Mouse (Mus musculus): ENCODE measurements around the gene Kcnj6. TPM values are rescaled to one million over a fixed set of nuclear protein-coding genes. Genes with fewer than 3 reads are reported as not detected.

Gene Kcnj6
- polyA plus RNA-seq, 1 experiment from 2014 or later: not detected

DNA sequence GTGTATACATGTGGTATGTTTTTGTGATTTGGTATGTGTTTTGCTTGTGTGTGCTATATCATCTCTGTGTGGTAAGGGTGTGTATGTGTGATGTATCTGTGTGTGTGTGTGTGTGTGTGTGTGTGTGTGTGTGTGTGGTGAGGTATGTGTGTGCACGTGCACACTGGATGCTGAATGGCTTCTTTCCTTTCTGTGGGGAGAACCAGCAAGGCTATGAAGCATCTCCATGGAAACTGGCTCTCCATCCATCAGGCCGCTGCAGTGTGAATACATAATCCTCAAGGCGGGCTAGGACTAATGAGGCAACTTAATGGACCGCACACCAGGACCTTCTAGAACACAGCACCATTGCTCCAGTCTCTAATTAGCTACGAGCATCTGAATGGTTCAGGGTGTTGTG, 78.3 kb downstream of the Kcnj6 start:
- 82% methylated on average over 5 of the region's 5 CpGs for WGBS
- no peak for DNase-seq (ENCODE audit: low spot score)

DNA sequence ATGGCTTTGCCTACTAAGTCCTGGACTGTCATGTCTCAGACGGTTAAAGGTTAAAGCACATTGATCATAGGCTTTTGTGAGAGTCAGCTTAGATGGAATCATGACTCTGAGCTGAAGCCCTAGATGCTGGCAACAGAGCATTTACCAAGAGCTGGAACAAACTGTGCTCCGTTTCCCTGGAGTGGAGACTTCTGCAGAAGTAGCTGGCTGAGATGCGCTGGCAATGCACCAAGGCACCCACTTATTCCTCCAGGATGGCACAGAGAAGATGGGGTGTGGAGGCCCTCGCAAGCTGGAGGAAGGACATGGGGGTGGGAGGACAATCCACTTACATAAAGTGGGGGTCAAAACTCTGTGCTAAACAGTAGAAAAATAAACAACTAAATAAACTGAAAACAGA, 91.5 kb downstream of the Kcnj6 start:
- no peak for DNase-seq (ENCODE audit: low spot score)
- no peaks in the 10 kb centered on the region for H3K9me3 ChIP-seq
- no peaks in the 10 kb centered on the region for H3K4me1 ChIP-seq (replicated peaks)
- WGBS: 89% methylated on average over 4 of the region's 4 CpGs
- no peaks in the 10 kb centered on the region for H3K27me3 ChIP-seq (ENCODE audit: insufficient read depth, poor library complexity, severe bottlenecking)
- no peak overlapping the region for H3K4me3 ChIP-seq
- no peak overlapping the region for H3K27ac ChIP-seq
- no peaks in the 10 kb centered on the region for H3K36me3 ChIP-seq

More for the DNA sequence above, 78.3 kb downstream of the Kcnj6 start:
- no peaks in the 10 kb centered on the region for H3K27me3 ChIP-seq (ENCODE audit: insufficient read depth, poor library complexity, severe bottlenecking)
- no peaks in the 10 kb centered on the region for H3K9me3 ChIP-seq
- no peak overlapping the region for H3K27ac ChIP-seq
- no peaks in the 10 kb centered on the region for H3K4me1 ChIP-seq (replicated peaks)
- no peaks in the 10 kb centered on the region for H3K36me3 ChIP-seq
- H3K4me3 ChIP-seq: no peak overlapping the region

DNA sequence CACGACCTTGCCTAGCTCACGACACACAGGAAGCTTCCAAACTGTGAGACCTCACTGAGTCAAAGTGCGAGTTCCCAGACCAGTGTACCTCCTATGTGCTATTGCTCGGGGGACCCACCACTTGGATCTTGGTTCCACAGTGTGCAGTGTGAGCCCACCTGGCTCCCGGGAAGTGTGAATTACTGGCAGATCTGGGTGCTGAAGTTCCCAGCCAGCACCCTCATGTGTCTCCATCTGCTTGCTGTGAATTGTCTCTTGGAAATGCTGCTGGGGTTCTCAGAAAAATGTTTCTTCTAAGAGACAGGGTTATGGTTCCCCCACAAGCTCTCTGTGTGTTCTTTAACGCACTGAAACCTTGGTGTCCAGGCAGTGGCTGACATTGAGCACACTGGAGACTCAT, 98.7 kb downstream of the Kcnj6 start:
- 85% methylated on average over 6 of the region's 6 CpGs for WGBS

DNA sequence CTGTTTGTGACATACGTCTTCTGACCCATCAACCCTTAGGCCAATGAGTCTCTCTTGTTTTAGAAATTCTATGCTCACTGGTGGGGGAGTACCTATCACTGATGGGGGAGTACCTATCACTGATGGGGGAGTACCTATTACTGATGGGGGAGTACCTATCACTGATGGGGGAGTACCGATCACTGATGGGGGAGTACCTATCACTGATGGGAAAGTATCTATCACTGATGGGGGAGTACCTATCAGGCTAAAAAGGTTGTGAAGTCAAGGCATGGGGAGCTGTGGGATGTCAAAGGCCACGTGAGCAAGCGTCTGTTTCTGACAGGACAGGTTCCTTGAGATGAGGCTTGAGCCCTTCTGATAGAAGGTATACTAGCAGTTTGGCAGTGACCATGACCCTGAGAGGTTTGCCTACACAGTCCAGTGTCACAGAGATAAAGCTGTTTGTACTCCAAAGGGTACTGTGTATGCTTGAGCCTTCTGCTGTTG, 105.3 kb downstream of the Kcnj6 start:
- H3K27ac ChIP-seq: no peak overlapping the region
- no peaks in the 10 kb centered on the region for H3K36me3 ChIP-seq
- DNase-seq (ENCODE audit: low spot score): no peak

More for the DNA sequence above, 98.7 kb downstream of the Kcnj6 start:
- Histone ChIP-seq H3K36me3 (no peaks in the 10 kb centered on the region), H3K27ac (no peak overlapping the region), H3K27me3 (ENCODE audit: insufficient read depth, poor library complexity, severe bottlenecking) (no peaks in the 10 kb centered on the region), H3K4me3 (no peak overlapping the region), H3K9me3 (no peaks in the 10 kb centered on the region), H3K4me1 (replicated peaks) (no peaks in the 10 kb centered on the region)
- DNase-seq (ENCODE audit: low spot score): no peak

GRCm38 (mm10) chr16:94890581-94890980, 106.9 kb downstream of the Kcnj6 start:
- 86% methylated on average over 6 of the region's 6 CpGs for WGBS
- DNase-seq (ENCODE audit: low spot score): no peak

More for the DNA sequence above, 105.3 kb downstream of the Kcnj6 start:
- H3K4me1 ChIP-seq (replicated peaks): peaks cover 4% of the 10 kb centered on the region; the same call in 1 of the 2 replicates
- H3K4me3 ChIP-seq: no peak overlapping the region
- no peaks in the 10 kb centered on the region for H3K9me3 ChIP-seq
- WGBS: 96% methylated on average over 4 of the region's 4 CpGs
- H3K27me3 ChIP-seq (ENCODE audit: insufficient read depth, poor library complexity, severe bottlenecking): no peaks in the 10 kb centered on the region

DNA sequence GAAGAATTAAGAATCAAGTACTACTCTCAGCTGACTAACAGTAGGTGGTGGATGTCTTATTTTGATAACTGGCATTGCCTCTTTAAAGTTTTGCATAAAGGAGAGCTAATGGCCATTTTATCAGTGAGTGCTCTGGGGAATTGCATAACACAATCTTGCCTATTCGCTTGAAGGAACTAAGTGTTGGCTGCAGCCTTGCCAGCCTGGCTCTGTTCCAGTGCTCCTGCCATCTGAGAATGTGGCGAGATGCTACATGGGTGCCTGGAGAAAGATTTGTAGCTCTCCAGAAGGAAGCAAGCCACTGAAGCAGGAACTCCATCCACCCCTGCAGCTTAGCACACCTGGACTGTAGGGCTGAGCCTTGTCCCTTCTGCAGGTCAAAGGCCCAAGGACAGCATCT, 107.4 kb downstream of the Kcnj6 start:
- Histone ChIP-seq H3K4me1 (replicated peaks) (peaks cover 4% of the 10 kb centered on the region; the same call in 1 of the 2 replicates), H3K27ac (no peak overlapping the region), H3K4me3 (no peak overlapping the region), H3K27me3 (ENCODE audit: insufficient read depth, poor library complexity, severe bottlenecking) (no peaks in the 10 kb centered on the region), H3K36me3 (no peaks in the 10 kb centered on the region), H3K9me3 (no peaks in the 10 kb centered on the region)
- no peak for DNase-seq (ENCODE audit: low spot score)
- WGBS: 90% methylated on average over 2 of the region's 2 CpGs

More at GRCm38 (mm10) chr16:94890581-94890980, 106.9 kb downstream of the Kcnj6 start:
- no peaks in the 10 kb centered on the region for H3K9me3 ChIP-seq
- no peaks in the 10 kb centered on the region for H3K27me3 ChIP-seq (ENCODE audit: insufficient read depth, poor library complexity, severe bottlenecking)
- H3K4me1 ChIP-seq (replicated peaks): peaks cover 4% of the 10 kb centered on the region; the same call in 1 of the 2 replicates
- no peaks in the 10 kb centered on the region for H3K36me3 ChIP-seq
- H3K27ac ChIP-seq: no peak overlapping the region
- H3K4me3 ChIP-seq: no peak overlapping the region

DNA sequence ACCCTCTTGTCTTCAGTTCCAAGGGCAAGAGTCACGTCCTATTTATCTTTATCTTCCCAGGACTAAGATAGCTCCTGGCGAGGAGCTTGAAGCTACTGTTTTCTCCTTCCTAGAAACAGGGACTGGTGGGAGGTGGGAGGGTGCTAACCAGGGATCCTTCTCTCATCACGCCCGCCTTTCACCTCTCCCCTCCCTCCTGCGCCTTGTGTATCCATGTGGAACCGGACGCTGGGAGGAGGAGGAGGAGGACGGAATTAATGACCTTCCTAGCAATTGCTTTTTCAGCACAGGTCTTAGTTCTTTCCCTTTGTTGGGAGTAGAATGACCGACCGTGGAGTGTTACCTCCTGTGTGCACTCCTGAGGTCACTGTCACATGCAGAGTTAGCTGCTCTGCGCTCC, 108.9 kb downstream of the Kcnj6 start:
- Histone ChIP-seq H3K4me3 (no peak overlapping the region), H3K4me1 (replicated peaks) (peaks cover 4% of the 10 kb centered on the region; the same call in 1 of the 2 replicates), H3K27ac (no peak overlapping the region), H3K27me3 (ENCODE audit: insufficient read depth, poor library complexity, severe bottlenecking) (no peaks in the 10 kb centered on the region), H3K9me3 (no peaks in the 10 kb centered on the region), H3K36me3 (no peaks in the 10 kb centered on the region)
- no peak for DNase-seq (ENCODE audit: low spot score)
- WGBS: 69% methylated on average over 11 of the region's 11 CpGs

DNA sequence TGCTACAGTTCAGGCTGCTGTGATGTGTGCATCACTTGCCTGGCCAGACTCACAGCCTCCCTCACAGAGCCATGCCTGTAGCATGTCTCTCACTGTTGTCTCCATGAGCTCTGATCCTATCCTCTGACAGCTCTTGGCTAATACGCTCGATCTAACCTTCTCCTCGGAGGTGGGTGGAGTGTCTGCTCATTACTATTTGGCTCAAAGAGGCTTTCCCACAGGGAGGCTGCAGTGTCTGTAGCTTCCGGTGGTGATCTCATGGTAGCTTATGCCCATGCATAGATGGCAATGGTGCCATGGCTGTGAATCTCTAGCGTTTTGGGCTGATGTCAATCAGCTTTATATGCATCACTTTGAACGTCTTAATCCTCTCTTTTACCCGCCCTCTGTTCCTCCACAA, 111.1 kb downstream of the Kcnj6 start:
- 83% methylated on average over 7 of the region's 7 CpGs for WGBS
- no peak for DNase-seq (ENCODE audit: low spot score)
- H3K27ac ChIP-seq: no peak overlapping the region
- no peaks in the 10 kb centered on the region for H3K9me3 ChIP-seq
- no peak overlapping the region for H3K4me3 ChIP-seq
- H3K27me3 ChIP-seq (ENCODE audit: insufficient read depth, poor library complexity, severe bottlenecking): no peaks in the 10 kb centered on the region
- peaks cover 9% of the 10 kb centered on the region; the same call in 1 of the 2 replicates for H3K4me1 ChIP-seq (replicated peaks)
- H3K36me3 ChIP-seq: no peaks in the 10 kb centered on the region

DNA sequence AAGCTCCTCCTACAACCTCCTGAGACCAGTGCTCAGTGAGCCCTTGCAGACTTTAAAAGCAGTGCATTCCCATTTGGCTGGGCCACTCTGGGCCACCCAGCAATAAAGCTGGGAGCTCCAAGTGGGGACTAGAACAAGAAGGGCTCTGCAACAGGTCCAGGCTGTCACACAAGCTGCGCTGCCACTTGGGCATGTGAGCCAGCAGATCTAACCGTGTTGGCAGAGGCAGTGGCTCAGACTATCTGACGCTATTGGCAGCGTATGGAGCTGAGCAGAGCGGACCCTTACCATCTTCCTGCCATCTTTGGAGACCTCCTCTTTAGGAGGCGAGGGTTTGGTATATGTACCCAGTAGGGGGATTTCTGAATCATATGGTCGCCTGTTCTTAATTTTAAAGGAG, 112.4 kb downstream of the Kcnj6 start:
- H3K27ac ChIP-seq: no peak overlapping the region
- H3K36me3 ChIP-seq: no peaks in the 10 kb centered on the region
- peaks cover 9% of the 10 kb centered on the region; the same call in 1 of the 2 replicates for H3K4me1 ChIP-seq (replicated peaks)
- H3K4me3 ChIP-seq: no peak overlapping the region
- no peaks in the 10 kb centered on the region for H3K27me3 ChIP-seq (ENCODE audit: insufficient read depth, poor library complexity, severe bottlenecking)
- 88% methylated on average over 7 of the region's 7 CpGs for WGBS
- DNase-seq (ENCODE audit: low spot score): no peak
- H3K9me3 ChIP-seq: no peaks in the 10 kb centered on the region

DNA sequence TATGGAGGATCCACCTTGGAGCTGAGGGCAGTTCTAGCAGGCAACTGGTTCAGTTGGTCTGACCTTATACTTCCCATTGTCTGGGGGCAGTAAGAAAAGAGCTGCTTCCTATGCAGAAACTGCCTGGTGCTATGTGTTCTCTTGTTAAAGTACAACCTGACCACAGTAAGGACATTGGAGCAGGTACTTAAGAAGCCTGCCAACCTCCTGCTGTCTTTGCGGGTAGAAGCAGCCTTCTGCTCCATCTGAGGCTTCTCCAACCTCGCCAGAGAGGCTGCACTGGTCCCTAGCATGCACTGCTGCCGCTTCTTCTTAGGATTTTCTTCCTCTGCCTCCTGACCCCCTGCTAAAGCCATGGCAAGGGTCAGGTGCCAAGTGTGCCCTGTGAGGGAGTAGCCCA, 113.6 kb downstream of the Kcnj6 start:
- H3K27me3 ChIP-seq (ENCODE audit: insufficient read depth, poor library complexity, severe bottlenecking): no peaks in the 10 kb centered on the region
- 75% methylated on average over 3 of the region's 3 CpGs for WGBS
- no peaks in the 10 kb centered on the region for H3K9me3 ChIP-seq
- no peaks in the 10 kb centered on the region for H3K36me3 ChIP-seq
- no peak for DNase-seq (ENCODE audit: low spot score)
- H3K27ac ChIP-seq: no peak overlapping the region
- H3K4me3 ChIP-seq: no peak overlapping the region
- H3K4me1 ChIP-seq (replicated peaks): peaks cover 9% of the 10 kb centered on the region; the same call in 1 of the 2 replicates

GRCm38 (mm10) chr16:94883196-94883595, 114.3 kb downstream of the Kcnj6 start:
- H3K36me3 ChIP-seq: no peaks in the 10 kb centered on the region
- peaks cover 5% of the 10 kb centered on the region; the same call in 1 of the 2 replicates for H3K4me1 ChIP-seq (replicated peaks)
- no peak overlapping the region for H3K27ac ChIP-seq
- no peaks in the 10 kb centered on the region for H3K27me3 ChIP-seq (ENCODE audit: insufficient read depth, poor library complexity, severe bottlenecking)
- no peaks in the 10 kb centered on the region for H3K9me3 ChIP-seq
- WGBS: 87% methylated on average over 8 of the region's 8 CpGs
- no peak for DNase-seq (ENCODE audit: low spot score)
- no peak overlapping the region for H3K4me3 ChIP-seq

- no peak overlapping the region for H3K27ac ChIP-seq
- H3K4me1 ChIP-seq (replicated peaks): peaks cover 5% of the 10 kb centered on the region; the same call in 1 of the 2 replicates
- H3K4me3 ChIP-seq: no peak overlapping the region
- no peaks in the 10 kb centered on the region for H3K36me3 ChIP-seq
- no peaks in the 10 kb centered on the region for H3K9me3 ChIP-seq
- no peaks in the 10 kb centered on the region for H3K27me3 ChIP-seq (ENCODE audit: insufficient read depth, poor library complexity, severe bottlenecking)
- 64% methylated on average over 7 of the region's 7 CpGs for WGBS
- DNase-seq (ENCODE audit: low spot score): no peak
Observed at GRCm38 (mm10) chr16:94882111-94882510, 115.4 kb downstream of the Kcnj6 start.

DNA sequence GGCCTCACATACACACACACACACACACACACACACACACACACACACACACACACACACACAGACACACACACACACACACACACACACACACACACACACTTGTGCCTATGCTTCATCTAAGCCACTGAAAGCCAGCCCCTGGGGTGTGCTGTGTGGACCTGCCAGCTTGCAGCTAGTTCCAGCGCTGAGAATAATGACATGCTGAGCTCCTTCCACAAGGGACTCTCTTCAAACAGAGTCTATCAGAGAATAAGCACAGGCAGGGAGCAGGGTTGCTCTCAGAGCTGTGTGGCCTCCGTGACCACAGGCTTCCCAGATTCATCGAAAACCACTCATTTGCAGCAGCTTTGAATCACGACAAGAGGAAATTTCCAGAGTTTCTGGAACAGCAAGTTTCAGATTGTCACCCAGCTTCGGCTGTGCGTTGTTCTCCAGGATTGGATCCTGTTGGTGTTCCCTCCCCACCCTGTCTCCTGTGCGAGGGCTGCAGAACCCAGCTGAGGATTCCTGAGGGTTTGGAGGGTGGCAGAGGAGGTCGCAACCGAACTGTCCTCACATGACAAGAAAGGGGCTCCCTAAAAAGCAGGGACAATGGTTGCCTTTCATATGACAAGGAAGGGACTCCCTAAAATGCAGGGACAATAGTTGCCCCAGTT, 124.8 kb downstream of the Kcnj6 start:
- no peak overlapping the region for H3K4me3 ChIP-seq
- H3K27ac ChIP-seq: no peak overlapping the region
- no peaks in the 10 kb centered on the region for H3K36me3 ChIP-seq
- WGBS: 30% methylated on average over 9 of the region's 9 CpGs
- H3K4me1 ChIP-seq (replicated peaks): peaks cover 15% of the 10 kb centered on the region
- no peaks in the 10 kb centered on the region for H3K9me3 ChIP-seq
- no peak for DNase-seq (ENCODE audit: low spot score)
- H3K27me3 ChIP-seq (ENCODE audit: insufficient read depth, poor library complexity, severe bottlenecking): no peaks in the 10 kb centered on the region

Data from hindbrain, embryonic 10.5 days (tissue).